ENCODE assay signal across 15 mouse cellular contexts in the genomic region with DNA sequence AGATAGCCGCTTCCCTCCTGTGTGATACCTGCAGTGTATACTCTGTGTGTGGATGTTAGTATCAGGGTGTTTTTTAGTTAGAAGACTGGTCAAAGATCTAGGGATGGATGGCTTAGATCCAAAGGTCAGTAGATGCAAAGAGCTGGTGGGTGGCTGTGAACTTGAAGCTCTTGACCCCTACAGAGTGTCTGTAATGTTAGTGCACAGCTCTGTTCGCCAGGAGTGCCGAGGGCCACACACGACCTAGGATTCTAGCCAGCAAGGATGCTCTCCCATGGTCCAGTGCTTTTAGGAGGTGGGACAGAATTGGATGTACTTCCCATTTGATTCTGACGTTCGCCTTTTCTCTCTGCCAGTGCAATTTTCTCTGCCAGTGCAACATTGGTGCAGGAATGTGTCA.
"Had no signal": no experiment of that assay in that cellular context is flagged by ENCODE, and none has a peak within 500 bp of the region (broad histone marks: within the 10 kb centered on the region; RNA-seq: fewer than 3 reads in every experiment).

No protein-coding gene starts in this region.

- H3K27ac ChIP-seq: neural tube, embryonic 13.5 days; stomach, embryonic 15.5 days; stomach, postnatal 0 days had no signal

- H3K4me3 ChIP-seq: neural tube, embryonic 13.5 days; stomach, embryonic 15.5 days had no signal

- H3K9ac ChIP-seq: neural tube, embryonic 13.5 days; stomach, embryonic 15.5 days had no signal

- H3K9me3 ChIP-seq: neural tube, embryonic 13.5 days; stomach, embryonic 15.5 days had no signal

- H3K27me3 ChIP-seq: neural tube, embryonic 13.5 days; stomach, embryonic 15.5 days had no signal

- H3K4me2 ChIP-seq: neural tube, embryonic 13.5 days; stomach, embryonic 15.5 days had no signal

- DNase-seq: retina, postnatal 1 day; right cerebral cortex, adult 18-20 months; right cerebral cortex, postnatal 14 days; right cerebral cortex, postnatal 25 days; right cerebral cortex, postnatal 4 days; spleen, adult 18-20 months; thymus, adult 18-20 months; thymus, adult 2 months; thymus, postnatal 14 days; thymus, postnatal 25 days; thymus, postnatal 36 days; thymus, postnatal 4 days had no signal

- H3K36me3 ChIP-seq: neural tube, embryonic 13.5 days; stomach, embryonic 15.5 days had no signal
